Mouse (Mus musculus) T-helper 2 cell (primary cell): ENCODE data around the gene Tcf7l1.

Source experiments
- in situ Hi-C: fragments of 300-600 bp; cut with MboI, MseI; formaldehyde crosslinking; loops from one replicate; pipeline ENCODE4 v1.15.1; 2025; ENCODE audit warnings: high pct_unique_total_duplicates

Tcf7l1 gene

GRCm38 (mm10) chr6:72710897-72711507 lies 78.1 kb downstream of the Tcf7l1 start:
- in situ Hi-C loops, result no loop called here

GRCm38 (mm10) chr6:72699467-72700126 lies 89.5 kb downstream of the Tcf7l1 start:
- in situ Hi-C loops, result no loop called here

GRCm38 (mm10) chr6:72698559-72698958 lies 90.5 kb downstream of the Tcf7l1 start:
- in situ Hi-C loops, result no loop called here

GRCm38 (mm10) chr6:72696601-72697335 lies 92.3 kb downstream of the Tcf7l1 start:
- in situ Hi-C loops, result no loop called here

- in situ Hi-C loops, result no loop called here
Measured at GRCm38 (mm10) chr6:72694791-72695204, 94.3 kb downstream of the Tcf7l1 start.

GRCm38 (mm10) chr6:72694047-72694790 lies 94.8 kb downstream of the Tcf7l1 start:
- in situ Hi-C loops, result no loop called here

GRCm38 (mm10) chr6:72692469-72692868 lies 96.6 kb downstream of the Tcf7l1 start:
- in situ Hi-C loops, result no loop called here

- in situ Hi-C loops, result no loop called here
Measured at GRCm38 (mm10) chr6:72691549-72691948, 97.5 kb downstream of the Tcf7l1 start.

- in situ Hi-C loops, result no loop called here
Measured at GRCm38 (mm10) chr6:72690595-72690994, 98.5 kb downstream of the Tcf7l1 start.

- in situ Hi-C loops, result no loop called here
Measured at GRCm38 (mm10) chr6:72690001-72690400, 99.1 kb downstream of the Tcf7l1 start.

- in situ Hi-C loops, result no loop called here
Measured at GRCm38 (mm10) chr6:72689046-72689445, 100.0 kb downstream of the Tcf7l1 start.

- in situ Hi-C loops, result no loop called here
Measured at GRCm38 (mm10) chr6:72685165-72685564, 103.9 kb downstream of the Tcf7l1 start.

GRCm38 (mm10) chr6:72684260-72684805 lies 104.7 kb downstream of the Tcf7l1 start:
- in situ Hi-C loops, result no loop called here

- in situ Hi-C loops, result no loop called here
Measured at GRCm38 (mm10) chr6:72682238-72682637, 106.8 kb downstream of the Tcf7l1 start.

GRCm38 (mm10) chr6:72680936-72681335 lies 108.1 kb downstream of the Tcf7l1 start:
- in situ Hi-C loops, result no loop called here

GRCm38 (mm10) chr6:72678631-72679030 lies 110.4 kb downstream of the Tcf7l1 start:
- in situ Hi-C loops, result no loop called here

GRCm38 (mm10) chr6:72677510-72678220 lies 111.4 kb downstream of the Tcf7l1 start:
- in situ Hi-C loops, result no loop called here

- in situ Hi-C loops, result no loop called here
Measured at GRCm38 (mm10) chr6:72677079-72677478, 112.0 kb downstream of the Tcf7l1 start.

- in situ Hi-C loops, result no loop called here
Measured at GRCm38 (mm10) chr6:72676376-72676775, 112.7 kb downstream of the Tcf7l1 start.

GRCm38 (mm10) chr6:72673751-72674150 lies 115.3 kb downstream of the Tcf7l1 start:
- in situ Hi-C loops, result loop anchor here (25.0 kb wide), 1 partner anchor 114 kb away; the partner anchor contains the start of gene Tcf7l1

- in situ Hi-C loops, result loop anchor here (25.0 kb wide), 1 partner anchor 116 kb away; the partner anchor contains the start of gene Tcf7l1
Measured at GRCm38 (mm10) chr6:72671129-72671528, 117.9 kb downstream of the Tcf7l1 start.
